Mouse (Mus musculus): ENCODE results near the gene Cntrl. TPM values are rescaled to one million over a fixed set of nuclear protein-coding genes. Genes with fewer than 3 reads are reported as not detected.

Gene Cntrl
- polyA plus RNA-seq, 3 experiments from 2014 or later, result 157 to 202 (median 161) TPM

- ATAC-seq, result no peak
Measured at GRCm38 (mm10) chr2:35131491-35131890, 22.2 kb downstream of the Cntrl start.

- ATAC-seq, result peak; percentile 100
Measured at GRCm38 (mm10) chr2:35131991-35132661, 22.8 kb downstream of the Cntrl start.

- ATAC-seq, result no peak
Measured at GRCm38 (mm10) chr2:35132662-35133055, 23.4 kb downstream of the Cntrl start.

- ATAC-seq, result no peak
Measured at GRCm38 (mm10) chr2:35133891-35134290, 24.6 kb downstream of the Cntrl start.

- ATAC-seq, result no peak
Measured at GRCm38 (mm10) chr2:35138576-35138975, 29.3 kb downstream of the Cntrl start.

- no peak for ATAC-seq
Measured at GRCm38 (mm10) chr2:35141673-35142072, 32.4 kb downstream of the Cntrl start.

GRCm38 (mm10) chr2:35148806-35149205 is 39.5 kb downstream of the Cntrl start:
- ATAC-seq, result no peak

GRCm38 (mm10) chr2:35151303-35151882 is 42.1 kb downstream of the Cntrl start:
- ATAC-seq, result no peak

- no peak for ATAC-seq
Measured at GRCm38 (mm10) chr2:35153179-35153578, 43.9 kb downstream of the Cntrl start.

GRCm38 (mm10) chr2:35153844-35154554 is 44.7 kb downstream of the Cntrl start:
- peak; percentile 50 for ATAC-seq

GRCm38 (mm10) chr2:35156985-35157384 is 47.7 kb downstream of the Cntrl start:
- ATAC-seq, result no peak

- no peak for ATAC-seq
Measured at GRCm38 (mm10) chr2:35157836-35158235, 48.5 kb downstream of the Cntrl start.

- ATAC-seq, result no peak
Measured at GRCm38 (mm10) chr2:35158358-35158757, 49.1 kb downstream of the Cntrl start.

GRCm38 (mm10) chr2:35160206-35160605 is 50.9 kb downstream of the Cntrl start:
- no peak for ATAC-seq

GRCm38 (mm10) chr2:35161846-35162488 is 52.7 kb downstream of the Cntrl start:
- no peak for ATAC-seq

- ATAC-seq, result no peak
Measured at GRCm38 (mm10) chr2:35163396-35163795, 54.1 kb downstream of the Cntrl start.

- no peak for ATAC-seq
Measured at GRCm38 (mm10) chr2:35165416-35165815, 56.1 kb downstream of the Cntrl start.

GRCm38 (mm10) chr2:35166816-35167215 is 57.5 kb downstream of the Cntrl start:
- no peak for ATAC-seq

- ATAC-seq, result no peak
Measured at GRCm38 (mm10) chr2:35169452-35169851, 60.2 kb downstream of the Cntrl start.

GRCm38 (mm10) chr2:35171341-35171861 is 62.1 kb downstream of the Cntrl start:
- no peak for ATAC-seq

- ATAC-seq, result no peak
Measured at GRCm38 (mm10) chr2:35172246-35172645, 63.0 kb downstream of the Cntrl start.

GRCm38 (mm10) chr2:35173666-35174065 is 64.4 kb downstream of the Cntrl start:
- ATAC-seq, result no peak

GRCm38 (mm10) chr2:35174100-35174499 is 64.8 kb downstream of the Cntrl start:
- no peak for ATAC-seq
